Mouse (Mus musculus): ENCODE results near the gene Frat2. TPM values are rescaled to one million over a fixed set of nuclear protein-coding genes. Genes with fewer than 3 reads are reported as not detected.
A peak's percentile ranks its signal among the peaks of the same experiment; 100 is the strongest.
"Not testable (repeated sequence)": the region's sequence is repeated elsewhere in the genome, so short reads cannot be mapped to it uniquely, and the experiment has no call there.

Gene Frat2
- total and polyA plus RNA-seq, 3 experiments, result 55.6 to 110 TPM; not detected in 1

GRCm38 (mm10) chr19:41872285-41872684, 24.4 kb upstream of the Frat2 start:
- H3K27me3 ChIP-seq (ENCODE audit: control insufficient read depth in 1 of 2, insufficient read depth in 2 of 2, low read length in 2 of 2), result no peaks in the 10 kb centered on the region
- H3K9me3 ChIP-seq (replicated peaks; ENCODE audit: insufficient read depth, low read length), result no peaks in the 10 kb centered on the region

GRCm38 (mm10) chr19:41869946-41870345, 22.0 kb upstream of the Frat2 start:
- H3K4me3 ChIP-seq (ENCODE audit: control insufficient read depth in 1 of 2, insufficient read depth in 1 of 2, low read depth in 2 of 2, low read length in 2 of 2); H3K9ac ChIP-seq (ENCODE audit: control insufficient read depth, low read depth, low read length, poor library complexity, severe bottlenecking); H3K79me2 ChIP-seq (ENCODE audit: control insufficient read depth, insufficient read depth, low read length, poor library complexity); H3K27ac ChIP-seq (ENCODE audit: control insufficient read depth, low read depth, low read length); H3K27me3 ChIP-seq (ENCODE audit: control insufficient read depth in 1 of 2, insufficient read depth in 2 of 2, low read length in 2 of 2); H3K4me1 ChIP-seq (ENCODE audit: control insufficient read depth in 1 of 2, insufficient read depth in 2 of 2, low read length in 2 of 2); H3K9me3 ChIP-seq (replicated peaks; ENCODE audit: insufficient read depth, low read length): not testable (repeated sequence)
- TF ChIP-seq ZC3H11A (IDR thresholded peaks at IDR 0.05; ENCODE audit: low read depth, low read length) (peak; percentile 40; the same call in 1 of the 2 replicates), SMC3 (IDR thresholded peaks at IDR 0.05; ENCODE audit: low read depth, low read length) (peak; percentile 24; the same call in 1 of the 2 replicates), RAD21 (IDR thresholded peaks at IDR 0.05; ENCODE audit: low read depth, low read length) (peak; percentile 41), ZNF384 (IDR thresholded peaks at IDR 0.05; ENCODE audit: low read depth, low read length) (0 out of 2 replicates have a peak, but pooled peaks have one; percentile 18), TBP (IDR thresholded peaks at IDR 0.05; ENCODE audit: low read depth, low read length) (0 out of 2 replicates have a peak, but pooled peaks have one; percentile 24), CTCF (IDR thresholded peaks at IDR 0.05 in 2 of 3, conservative IDR thresholded peaks at IDR 0.05 in 1 of 3; ENCODE audit: control insufficient read depth in 1 of 3, insufficient read depth in 1 of 3, low read depth in 2 of 3, low read length in 3 of 3, poor library complexity in 1 of 3, severe bottlenecking in 1 of 3) (peak in 1 of 3 experiments; percentile 36; a peak in 1 of 6 replicates)
- peaks cover 0 to 32% of the 10 kb centered on the region in 2 experiments; a peak in 2 of 4 replicates for H3K36me3 ChIP-seq (ENCODE audit: control insufficient read depth in 1 of 2, insufficient read depth in 2 of 2, low read length in 2 of 2)
- DNase-seq (ENCODE audit: low read depth, low spot score), result peak; percentile 40

More at GRCm38 (mm10) chr19:41872285-41872684, 24.4 kb upstream of the Frat2 start:
- Histone ChIP-seq H3K4me1 (ENCODE audit: control insufficient read depth in 1 of 2, insufficient read depth in 2 of 2, low read length in 2 of 2) (no peaks in the 10 kb centered on the region), H3K36me3 (ENCODE audit: control insufficient read depth in 1 of 2, insufficient read depth in 2 of 2, low read length in 2 of 2) (peaks cover 0 to 38% of the 10 kb centered on the region in 2 experiments; a peak in 2 of 4 replicates), H3K79me2 (ENCODE audit: control insufficient read depth, insufficient read depth, low read length, poor library complexity) (no peaks in the 10 kb centered on the region), H3K4me3 (ENCODE audit: control insufficient read depth in 1 of 2, insufficient read depth in 1 of 2, low read depth in 2 of 2, low read length in 2 of 2) (no peak overlapping the region), H3K9ac (ENCODE audit: control insufficient read depth, low read depth, low read length, poor library complexity, severe bottlenecking) (no peak overlapping the region), H3K27ac (ENCODE audit: control insufficient read depth, low read depth, low read length) (no peak overlapping the region)
- TF ChIP-seq USF2 (IDR thresholded peaks at IDR 0.05; ENCODE audit: borderline replicate concordance in 1 of 2, insufficient read depth in 1 of 2, low read depth in 1 of 2, low read length in 2 of 2) (no peak), CHD2 (IDR thresholded peaks at IDR 0.05; ENCODE audit: low read length) (no peak), UBTF (IDR thresholded peaks at IDR 0.05; ENCODE audit: borderline replicate concordance, insufficient read depth, low read depth, low read length) (no peak), ZC3H11A (IDR thresholded peaks at IDR 0.05; ENCODE audit: low read depth, low read length) (no peak), EP300 (IDR thresholded peaks at IDR 0.05; ENCODE audit: low read depth in 1 of 2, low read length in 2 of 2) (no peak), RCOR1 (IDR thresholded peaks at IDR 0.05; ENCODE audit: low read depth, low read length) (no peak), POLR2AphosphoS5 (IDR thresholded peaks at IDR 0.05; ENCODE audit: borderline replicate concordance, low read depth, low read length) (no peak), JUND (IDR thresholded peaks at IDR 0.05; ENCODE audit: low read depth, low read length) (no peak), TCF12 (IDR thresholded peaks at IDR 0.05; ENCODE audit: low read depth, low read length) (no peak), NELFE (IDR thresholded peaks at IDR 0.05; ENCODE audit: low read depth, low read length) (no peak), MXI1 (IDR thresholded peaks at IDR 0.05; ENCODE audit: low read depth, low read length) (no peak), RAD21 (IDR thresholded peaks at IDR 0.05; ENCODE audit: low read depth, low read length) (no peak), E2F4 (IDR thresholded peaks at IDR 0.05; ENCODE audit: borderline replicate concordance, low read depth, low read length) (no peak)
- DNase-seq (ENCODE audit: low read depth, low spot score), result no peak

Measured in MEL (cell line).